Mouse (Mus musculus) left cerebral cortex, postnatal 14 days (tissue): ENCODE measurements around the gene Acer3. TPM values are rescaled to one million over a fixed set of nuclear protein-coding genes. Genes with fewer than 3 reads are reported as not detected.
"Not testable (repeated sequence)": the region's sequence is repeated elsewhere in the genome, so short reads cannot be mapped to it uniquely, and the experiment has no call there.

ENCODE experiments used
- DNase-seq, 2 experiments: peaks; one replicate each; pipeline ENCODE4 v3.0.0; 2021 to 2022; ENCODE audit warnings: low spot score in 2 of 2, mixed read lengths in 1 of 2
- intact Hi-C: fragments of 180-260 bp; cut with DNase I; formaldehyde crosslinking; loops from one replicate; pipeline ENCODE4 v1.15.1; 2025
- total RNA-seq, 2 experiments: library from RNA; stranded (reverse); gene quantifications; 2 replicates each; pipeline ENCODE4 v1.2.3; 2021

The Acer3 gene
- total RNA-seq, 2 experiments from 2014 or later = 17.2 to 17.5 TPM

- DNase-seq = peak; percentile 81 to 90
- intact Hi-C loops = no loop called here
Observed at GRCm38 (mm10) chr7:98309219-98310030, 11.6 kb downstream of the Acer3 start.

GRCm38 (mm10) chr7:98308607-98309218, 12.3 kb downstream of the Acer3 start:
- intact Hi-C loops = no loop called here
- DNase-seq = no peak

GRCm38 (mm10) chr7:98307921-98308606, 12.9 kb downstream of the Acer3 start:
- no peak for DNase-seq
- intact Hi-C loops = no loop called here

GRCm38 (mm10) chr7:98307411-98307810, 13.6 kb downstream of the Acer3 start:
- DNase-seq = no peak
- intact Hi-C loops = no loop called here

- no peak for DNase-seq
- intact Hi-C loops = no loop called here
Observed at GRCm38 (mm10) chr7:98292901-98293300, 28.1 kb downstream of the Acer3 start.

GRCm38 (mm10) chr7:98289585-98289984, 31.4 kb downstream of the Acer3 start:
- intact Hi-C loops = loop anchor here (5.0 kb wide), 1 partner anchor 53 kb away; no protein-coding TSS in a partner anchor
- DNase-seq = no peak

GRCm38 (mm10) chr7:98276263-98276662, 44.7 kb downstream of the Acer3 start:
- intact Hi-C loops = no loop called here
- DNase-seq = no peak

- intact Hi-C loops, DNase-seq: not testable (repeated sequence)
Observed at GRCm38 (mm10) chr7:98268166-98268565, 52.8 kb downstream of the Acer3 start.

- intact Hi-C loops = no loop called here
Observed at GRCm38 (mm10) chr7:98252520-98252919, 68.5 kb downstream of the Acer3 start.

GRCm38 (mm10) chr7:98236686-98237359, 84.2 kb downstream of the Acer3 start:
- DNase-seq = peak; percentile 39 to 60
- intact Hi-C loops = no loop called here

More at GRCm38 (mm10) chr7:98252520-98252919, 68.5 kb downstream of the Acer3 start:
- DNase-seq = no peak

GRCm38 (mm10) chr7:98223796-98224195, 97.2 kb downstream of the Acer3 start:
- DNase-seq = no peak
- intact Hi-C loops = no loop called here

GRCm38 (mm10) chr7:98216713-98217112, 104.3 kb downstream of the Acer3 start:
- DNase-seq = no peak

GRCm38 (mm10) chr7:98202946-98203345, 118.1 kb downstream of the Acer3 start:
- DNase-seq = no peak
- intact Hi-C loops = no loop called here

More at GRCm38 (mm10) chr7:98216713-98217112, 104.3 kb downstream of the Acer3 start:
- intact Hi-C loops = no loop called here

GRCm38 (mm10) chr7:98201493-98202028, 119.4 kb downstream of the Acer3 start:
- intact Hi-C loops = no loop called here
- no peak for DNase-seq

GRCm38 (mm10) chr7:98200396-98200795, 120.6 kb downstream of the Acer3 start:
- intact Hi-C loops = no loop called here

GRCm38 (mm10) chr7:98199381-98199780, 121.6 kb downstream of the Acer3 start, which contains the start of gene B3gnt6:
TSS of gene B3gnt6 (minus strand) at chr7:98199481.
- intact Hi-C loops = no loop called here
- DNase-seq = no peak

More at GRCm38 (mm10) chr7:98200396-98200795, 120.6 kb downstream of the Acer3 start:
- no peak for DNase-seq

GRCm38 (mm10) chr7:98195151-98195801, 125.7 kb downstream of the Acer3 start:
- intact Hi-C loops = no loop called here
- no peak for DNase-seq

- intact Hi-C loops = no loop called here
- DNase-seq = peak; percentile 31 to 44
Observed at GRCm38 (mm10) chr7:98194026-98194792, 126.8 kb downstream of the Acer3 start.
